Comparison of ENCODE assay signal across 16 mouse cellular contexts in the genomic region with DNA sequence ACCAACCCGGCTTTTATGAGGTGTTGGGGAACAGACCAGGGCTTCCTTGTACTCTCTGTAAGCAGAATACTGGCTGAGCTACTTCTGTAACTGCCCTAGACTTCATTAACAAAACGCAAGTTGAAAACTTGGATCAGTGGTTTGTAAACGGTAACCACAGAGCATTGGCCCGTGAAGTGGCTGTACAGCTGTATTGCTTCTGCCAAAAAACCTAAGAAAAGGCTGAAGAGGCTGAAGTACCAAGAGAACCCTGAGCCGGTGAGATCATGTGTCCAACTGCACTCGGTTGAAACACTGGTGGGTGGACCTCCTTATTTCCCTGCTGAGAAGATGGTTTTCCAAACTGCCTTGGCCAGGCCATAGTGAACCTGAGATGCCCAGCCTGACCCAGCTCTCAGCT. TPM values are rescaled to one million over a fixed set of nuclear protein-coding genes. Genes with fewer than 3 reads are reported as not detected.
DNase-seq lines count a peak whose midpoint lies in the region; ATAC-seq and TF ChIP-seq lines count a peak whose summit lies in the region.
"Had no signal": no experiment of that assay in that cellular context is flagged by ENCODE, and none has a peak within 500 bp of the region (broad histone marks: within the 10 kb centered on the region; RNA-seq: fewer than 3 reads in every experiment).

No protein-coding gene starts in this region.

- ATAC-seq in heart, embryonic 16.5 days (replicated peaks; ENCODE audit: extremely low read depth, insufficient read depth, low FRiP score) = no peak
- no peak for ATAC-seq in embryonic facial prominence, embryonic 15.5 days (ENCODE audit: insufficient number of reproducible peaks, low FRiP score, low TSS enrichment, low read depth)
- no peak for ATAC-seq in forebrain, embryonic 16.5 days

- H3K4me2 ChIP-seq in heart, embryonic 16.5 days (ENCODE audit: low read depth, low read length) = no peak overlapping the region
- no peak overlapping the region for H3K4me2 ChIP-seq in embryonic facial prominence, embryonic 15.5 days (replicated peaks)
- H3K4me2 ChIP-seq in forebrain, embryonic 16.5 days (ENCODE audit: low read length) = no peak overlapping the region
- H3K4me2 ChIP-seq: hindbrain, embryonic 15.5 days; liver, embryonic 15.5 days had no signal

- no peak for TF ChIP-seq POLR2A in cerebellum, adult 2 months (IDR thresholded peaks at IDR 0.05; ENCODE audit: borderline replicate concordance, insufficient read depth, low read length)

- H3K9ac ChIP-seq in heart, embryonic 16.5 days (ENCODE audit: low read length) = no peak overlapping the region
- no peak overlapping the region for H3K9ac ChIP-seq in embryonic facial prominence, embryonic 15.5 days
- no peak overlapping the region for H3K9ac ChIP-seq in forebrain, embryonic 16.5 days (replicated peaks; ENCODE audit: low read depth, low read length)
- H3K9ac ChIP-seq: hindbrain, embryonic 15.5 days; liver, embryonic 15.5 days had no signal

- no peak overlapping the region for H3K4me3 ChIP-seq in heart, embryonic 16.5 days (ENCODE audit: low read length)
- H3K4me3 ChIP-seq in heart, embryonic 10.5 days = no peak overlapping the region
- no peak overlapping the region for H3K4me3 ChIP-seq in embryonic facial prominence, embryonic 15.5 days (replicated peaks)
- no peak overlapping the region for H3K4me3 ChIP-seq in cerebellum, adult 2 months (replicated peaks; ENCODE audit: insufficient read depth, low read depth, low read length)
- no peak overlapping the region for H3K4me3 ChIP-seq in forebrain, embryonic 16.5 days (replicated peaks; ENCODE audit: low read length)
- H3K4me3 ChIP-seq: erythroblast, embryonic 14.5 days; hindbrain, embryonic 15.5 days; liver, embryonic 15.5 days had no signal

- peaks cover 19% of the 10 kb centered on the region for H3K4me1 ChIP-seq in heart, embryonic 16.5 days (ENCODE audit: control insufficient read depth, insufficient read depth, low read length)
- H3K4me1 ChIP-seq in heart, embryonic 10.5 days = peaks cover 52% of the 10 kb centered on the region
- H3K4me1 ChIP-seq in embryonic facial prominence, embryonic 15.5 days = peaks cover 17% of the 10 kb centered on the region
- peaks cover 9% of the 10 kb centered on the region for H3K4me1 ChIP-seq in cerebellum, adult 2 months (ENCODE audit: control insufficient read depth, insufficient read depth, low read length)
- H3K4me1 ChIP-seq in forebrain, embryonic 16.5 days (replicated peaks; ENCODE audit: control insufficient read depth, insufficient read depth, low read length) = peaks cover under 1% of the 10 kb centered on the region

- H3K27ac ChIP-seq in heart, embryonic 16.5 days (ENCODE audit: low read length) = peak overlapping the region; percentile 56
- H3K27ac ChIP-seq in heart, embryonic 10.5 days = no peak overlapping the region; the same call in 1 of the 2 replicates
- H3K27ac ChIP-seq in embryonic facial prominence, embryonic 15.5 days (replicated peaks) = 0 out of 2 replicates have a peak overlapping the region, but pooled peaks have one; percentile 22
- H3K27ac ChIP-seq in cerebellum, adult 2 months (ENCODE audit: insufficient read depth, low read length) = no peak overlapping the region
- H3K27ac ChIP-seq in forebrain, embryonic 16.5 days (ENCODE audit: low read length) = no peak overlapping the region
- H3K27ac ChIP-seq: hindbrain, embryonic 15.5 days; liver, embryonic 15.5 days had no signal

- DNase-seq in heart, embryonic 10.5 days (ENCODE audit: low spot score) = no peak
- DNase-seq in A20 (ENCODE audit: low read depth, low spot score) = peak; percentile 43
- peak; percentile 71 for DNase-seq in kidney, postnatal 14 days
- DNase-seq in cerebellum, adult 2 months = no peak
- DNase-seq: adrenal gland, postnatal 10 days; cerebellum, adult 18-20 months; gastrocnemius, postnatal 36 days; right cerebral cortex, postnatal 4 days; thymus, adult 2 months had no signal

- peaks cover 3% of the 10 kb centered on the region; the same call in 1 of the 2 replicates for H3K36me3 ChIP-seq in heart, embryonic 16.5 days (ENCODE audit: control insufficient read depth, insufficient read depth)
- peaks cover 29% of the 10 kb centered on the region for H3K36me3 ChIP-seq in heart, embryonic 10.5 days
- 0 out of 2 replicates have a peak, but pooled peaks cover 6% of the 10 kb centered on the region for H3K36me3 ChIP-seq in embryonic facial prominence, embryonic 15.5 days
- no peaks in the 10 kb centered on the region for H3K36me3 ChIP-seq in forebrain, embryonic 16.5 days (ENCODE audit: control insufficient read depth, insufficient read depth)
- H3K36me3 ChIP-seq: hindbrain, embryonic 15.5 days had no signal

- 80% methylated on average over 6 of the region's 6 CpGs for WGBS in heart, embryonic 16.5 days
- 88% methylated on average over 6 of the region's 6 CpGs for WGBS in heart, embryonic 10.5 days
- WGBS in embryonic facial prominence, embryonic 15.5 days = 72% methylated on average over 6 of the region's 6 CpGs
- 71% methylated on average over 6 of the region's 6 CpGs for WGBS in cerebellum, adult 2 months
- WGBS in forebrain, embryonic 16.5 days = 83% methylated on average over 6 of the region's 6 CpGs

- no peaks in the 10 kb centered on the region for H3K27me3 ChIP-seq in heart, embryonic 16.5 days (ENCODE audit: control insufficient read depth, insufficient read depth, low read length)
- H3K27me3 ChIP-seq in heart, embryonic 10.5 days (ENCODE audit: insufficient read depth, poor library complexity, severe bottlenecking) = no peaks in the 10 kb centered on the region
- H3K27me3 ChIP-seq in embryonic facial prominence, embryonic 15.5 days = no peaks in the 10 kb centered on the region
- H3K27me3 ChIP-seq in cerebellum, adult 2 months (ENCODE audit: control insufficient read depth, insufficient read depth, low read length) = no peaks in the 10 kb centered on the region
- H3K27me3 ChIP-seq in forebrain, embryonic 16.5 days (replicated peaks; ENCODE audit: control insufficient read depth, insufficient read depth, low read length) = no peaks in the 10 kb centered on the region
- H3K27me3 ChIP-seq: hindbrain, embryonic 15.5 days; liver, embryonic 15.5 days had no signal

- no peaks in the 10 kb centered on the region for H3K9me3 ChIP-seq in heart, embryonic 16.5 days (replicated peaks; ENCODE audit: control insufficient read depth, low read length)
- H3K9me3 ChIP-seq in heart, embryonic 10.5 days = no peaks in the 10 kb centered on the region
- no peaks in the 10 kb centered on the region for H3K9me3 ChIP-seq in embryonic facial prominence, embryonic 15.5 days (replicated peaks)
- H3K9me3 ChIP-seq in forebrain, embryonic 16.5 days (ENCODE audit: control insufficient read depth, low read length) = no peaks in the 10 kb centered on the region
- H3K9me3 ChIP-seq: G1E; hindbrain, embryonic 15.5 days; liver, embryonic 15.5 days had no signal

- no peak for TF ChIP-seq CTCF in cerebellum, adult 2 months (IDR thresholded peaks at IDR 0.05; ENCODE audit: borderline replicate concordance, insufficient read depth, low read depth, low read length)

RNA-seq across cellular contexts. Expression of a gene that starts 15.7 kb away (rescaled TPM):
- polyA plus RNA-seq in heart, embryonic 16.5 days (2015; fragmentation: Nextera tagmentation; extraction: Ambion mirVana) = 0.72 and 0.85 TPM in 2 replicates
- 1.00 and 2.2 TPM in 2 replicates for polyA plus RNA-seq in heart, embryonic 10.5 days (2016; fragmentation: Nextera tagmentation; extraction: Ambion mirVana)
- polyA plus RNA-seq in embryonic facial prominence, embryonic 15.5 days (2015; fragmentation: Nextera tagmentation; extraction: Ambion mirVana) = 2.2 and 3.0 TPM in 2 replicates
- 5.1 and 7.5 TPM in 2 replicates for polyA plus RNA-seq in cerebellum, adult 2 months (2012; rRNA removed)
- polyA plus RNA-seq in forebrain, embryonic 16.5 days (2015; fragmentation: Nextera tagmentation; extraction: Ambion mirVana) = 1.5 and 1.8 TPM in 2 replicates
- polyA plus RNA-seq: G1E had no signal

RNA-seq across cellular contexts. Expression of a gene that starts 42.5 kb away (rescaled TPM):
- polyA plus RNA-seq in heart, embryonic 16.5 days (2015; fragmentation: Nextera tagmentation; extraction: Ambion mirVana) = 125 and 126 TPM in 2 replicates
- polyA plus RNA-seq in heart, embryonic 10.5 days (2016; fragmentation: Nextera tagmentation; extraction: Ambion mirVana) = 129 and 140 TPM in 2 replicates
- polyA plus RNA-seq in embryonic facial prominence, embryonic 15.5 days (2015; fragmentation: Nextera tagmentation; extraction: Ambion mirVana) = 146 and 154 TPM in 2 replicates
- polyA plus RNA-seq in cerebellum, adult 2 months (2012; rRNA removed) = 204 and 207 TPM in 2 replicates
- 146 and 163 TPM in 2 replicates for polyA plus RNA-seq in forebrain, embryonic 16.5 days (2015; fragmentation: Nextera tagmentation; extraction: Ambion mirVana)

RNA-seq across cellular contexts. Expression of a gene that starts 42.7 kb away (rescaled TPM):
- polyA plus RNA-seq in heart, embryonic 16.5 days (2015; fragmentation: Nextera tagmentation; extraction: Ambion mirVana) = 164 and 169 TPM in 2 replicates
- polyA plus RNA-seq in heart, embryonic 10.5 days (2016; fragmentation: Nextera tagmentation; extraction: Ambion mirVana) = 36.1 and 55.2 TPM in 2 replicates
- polyA plus RNA-seq in embryonic facial prominence, embryonic 15.5 days (2015; fragmentation: Nextera tagmentation; extraction: Ambion mirVana) = 29.4 and 32.1 TPM in 2 replicates
- polyA plus RNA-seq in cerebellum, adult 2 months (2012; rRNA removed) = 50.9 and 52.1 TPM in 2 replicates
- 21.3 and 21.4 TPM in 2 replicates for polyA plus RNA-seq in forebrain, embryonic 16.5 days (2015; fragmentation: Nextera tagmentation; extraction: Ambion mirVana)

Comparison
In these comparisons a context has a peak if more than half of its experiments do, and no peak if none do; other contexts are left out.
1. H3K27ac ChIP-seq: peak in heart, embryonic 16.5 days (single experiment) and embryonic facial prominence, embryonic 15.5 days (single experiment); none in heart, embryonic 10.5 days (single experiment), cerebellum, adult 2 months (single experiment) and forebrain, embryonic 16.5 days (single experiment).
2. DNase-seq: peak in A20 (single experiment) and kidney, postnatal 14 days (single experiment); none in heart, embryonic 10.5 days (single experiment) and cerebellum, adult 2 months (0 of 2).